Mouse (Mus musculus): ENCODE results near the gene Mapk10. TPM values are rescaled to one million over a fixed set of nuclear protein-coding genes. Genes with fewer than 3 reads are reported as not detected.

Gene Mapk10
- polyA plus RNA-seq (2017; shearing (Covaris generic)), result not detected

DNA sequence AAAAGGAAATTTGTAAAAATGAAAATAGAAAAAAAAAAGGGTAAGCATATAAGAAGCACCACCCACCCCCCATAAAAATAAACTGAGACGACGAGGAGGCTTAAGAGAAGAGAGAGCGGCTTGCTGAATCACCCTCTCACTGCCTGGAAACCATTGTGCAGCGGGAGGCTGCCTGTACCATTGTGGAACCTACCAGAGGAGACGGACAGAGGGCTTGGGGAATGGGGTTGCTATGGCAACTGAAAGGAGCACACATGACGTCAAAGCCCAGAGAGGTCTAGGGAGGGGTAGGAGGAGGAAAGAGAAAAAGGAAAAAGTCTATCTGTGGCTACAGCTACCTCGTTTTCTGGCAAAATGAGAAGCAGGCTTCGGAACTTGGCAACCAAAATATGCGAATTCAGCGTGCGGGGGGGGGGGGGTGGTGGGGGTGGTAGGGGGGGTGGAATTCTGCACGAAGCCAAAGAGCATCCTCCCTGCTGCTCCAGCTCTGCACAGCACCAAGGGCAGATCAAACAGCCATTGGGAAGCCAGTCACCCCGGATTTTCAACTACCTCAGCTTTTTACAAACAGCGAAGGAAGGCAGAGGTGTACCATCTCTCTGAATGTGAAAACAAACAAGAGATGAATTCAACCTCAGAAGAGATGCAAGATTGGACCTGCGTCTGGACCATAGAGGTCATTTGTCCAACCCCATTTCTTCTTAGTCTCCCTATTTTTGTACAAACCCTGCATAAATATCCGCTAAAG, at the start of gene Mapk10:
Gene Mapk10 (minus strand): TSS at position 234 of the 748 bp plus-strand sequence.

Other genes starting within 250 kb of the Mapk10 start
- 21.1 TPM for gene Ptpn13, start 213.9 kb upstream of the Mapk10 start, polyA plus RNA-seq (2017; shearing (Covaris generic))